Mouse (Mus musculus) retina, postnatal 7 days (tissue): ENCODE measurements around the gene Btg3.

ENCODE experiments used
- DNase-seq: peaks from one replicate; pipeline ENCODE4 v3.0.0-alpha.2; 2012; ENCODE audit warnings: low read depth, low spot score

Btg3 gene

GRCm38 (mm10) chr16:78301831-78302677, 74.9 kb downstream of the Btg3 start:
- DNase-seq: no peak

GRCm38 (mm10) chr16:78301183-78301830, 75.7 kb downstream of the Btg3 start, which contains the start of gene Cxadr:
Gene Cxadr (plus strand): TSS chr16:78301489.
- peak; percentile 71 for DNase-seq

- no peak for DNase-seq
Observed at GRCm38 (mm10) chr16:78296114-78296513, 80.9 kb downstream of the Btg3 start.

- no peak for DNase-seq
Observed at GRCm38 (mm10) chr16:78295601-78296000, 81.4 kb downstream of the Btg3 start.

GRCm38 (mm10) chr16:78294606-78295275, 82.3 kb downstream of the Btg3 start:
- DNase-seq: no peak

- DNase-seq: no peak
Observed at GRCm38 (mm10) chr16:78294051-78294450, 82.9 kb downstream of the Btg3 start.

- no peak for DNase-seq
Observed at GRCm38 (mm10) chr16:78283231-78283630, 93.8 kb downstream of the Btg3 start.
